Mouse (Mus musculus): ENCODE measurements around the gene Tnfrsf11a.
"Not testable (repeated sequence)": the region's sequence is repeated elsewhere in the genome, so short reads cannot be mapped to it uniquely, and the experiment has no call there.

Tnfrsf11a gene

GRCm38 (mm10) chr1:105786731-105787357 is 6.3 kb downstream of the Tnfrsf11a start:
- DNase-seq (ENCODE audit: low spot score): no peak

- no peak for DNase-seq (ENCODE audit: low spot score)
Measured at GRCm38 (mm10) chr1:105790103-105790502, 9.6 kb downstream of the Tnfrsf11a start.

GRCm38 (mm10) chr1:105794670-105795069 is 14.2 kb downstream of the Tnfrsf11a start:
- no peak for DNase-seq (ENCODE audit: low spot score)

GRCm38 (mm10) chr1:105795705-105796104 is 15.2 kb downstream of the Tnfrsf11a start:
- no peak for DNase-seq (ENCODE audit: low spot score)

- DNase-seq (ENCODE audit: low spot score): no peak
Measured at GRCm38 (mm10) chr1:105800570-105800969, 20.1 kb downstream of the Tnfrsf11a start.

- DNase-seq (ENCODE audit: low spot score): no peak
Measured at GRCm38 (mm10) chr1:105801252-105801651, 20.7 kb downstream of the Tnfrsf11a start.

GRCm38 (mm10) chr1:105802941-105803340 is 22.4 kb downstream of the Tnfrsf11a start:
- peak; percentile 24 for DNase-seq (ENCODE audit: low spot score)

- DNase-seq (ENCODE audit: low spot score): no peak
Measured at GRCm38 (mm10) chr1:105804285-105804684, 23.8 kb downstream of the Tnfrsf11a start.

- no peak for DNase-seq (ENCODE audit: low spot score)
Measured at GRCm38 (mm10) chr1:105805565-105805964, 25.0 kb downstream of the Tnfrsf11a start.

- no peak for DNase-seq (ENCODE audit: low spot score)
Measured at GRCm38 (mm10) chr1:105807028-105807722, 26.7 kb downstream of the Tnfrsf11a start.

GRCm38 (mm10) chr1:105812027-105812426 is 31.5 kb downstream of the Tnfrsf11a start:
- not testable (repeated sequence) for DNase-seq (ENCODE audit: low spot score)

- no peak for DNase-seq (ENCODE audit: low spot score)
Measured at GRCm38 (mm10) chr1:105812960-105813708, 32.6 kb downstream of the Tnfrsf11a start.

GRCm38 (mm10) chr1:105813709-105814061 is 33.2 kb downstream of the Tnfrsf11a start:
- DNase-seq (ENCODE audit: low spot score): no peak

- DNase-seq (ENCODE audit: low spot score): no peak
Measured at GRCm38 (mm10) chr1:105814402-105815270, 34.1 kb downstream of the Tnfrsf11a start.

GRCm38 (mm10) chr1:105815310-105815709 is 34.8 kb downstream of the Tnfrsf11a start:
- DNase-seq (ENCODE audit: low spot score): no peak

- DNase-seq (ENCODE audit: low spot score): no peak
Measured at GRCm38 (mm10) chr1:105815736-105816135, 35.2 kb downstream of the Tnfrsf11a start.

GRCm38 (mm10) chr1:105819031-105819430 is 38.5 kb downstream of the Tnfrsf11a start:
- no peak for DNase-seq (ENCODE audit: low spot score)

GRCm38 (mm10) chr1:105819740-105820139 is 39.2 kb downstream of the Tnfrsf11a start:
- no peak for DNase-seq (ENCODE audit: low spot score)

- DNase-seq (ENCODE audit: low spot score): no peak
Measured at GRCm38 (mm10) chr1:105824356-105824755, 43.8 kb downstream of the Tnfrsf11a start.

GRCm38 (mm10) chr1:105824980-105825379 is 44.5 kb downstream of the Tnfrsf11a start:
- DNase-seq (ENCODE audit: low spot score): no peak

- no peak for DNase-seq (ENCODE audit: low spot score)
Measured at GRCm38 (mm10) chr1:105827374-105827773, 46.9 kb downstream of the Tnfrsf11a start.

- no peak for DNase-seq (ENCODE audit: low spot score)
Measured at GRCm38 (mm10) chr1:105827786-105828345, 47.3 kb downstream of the Tnfrsf11a start.

Data from T-cell, adult 2 months (primary cell).